Mouse (Mus musculus): ENCODE results near the gene Gm37240. TPM values are rescaled to one million over a fixed set of nuclear protein-coding genes. Genes with fewer than 3 reads are reported as not detected.

Gm37240 gene
- total RNA-seq, 1 experiment = 1.2 TPM

DNA sequence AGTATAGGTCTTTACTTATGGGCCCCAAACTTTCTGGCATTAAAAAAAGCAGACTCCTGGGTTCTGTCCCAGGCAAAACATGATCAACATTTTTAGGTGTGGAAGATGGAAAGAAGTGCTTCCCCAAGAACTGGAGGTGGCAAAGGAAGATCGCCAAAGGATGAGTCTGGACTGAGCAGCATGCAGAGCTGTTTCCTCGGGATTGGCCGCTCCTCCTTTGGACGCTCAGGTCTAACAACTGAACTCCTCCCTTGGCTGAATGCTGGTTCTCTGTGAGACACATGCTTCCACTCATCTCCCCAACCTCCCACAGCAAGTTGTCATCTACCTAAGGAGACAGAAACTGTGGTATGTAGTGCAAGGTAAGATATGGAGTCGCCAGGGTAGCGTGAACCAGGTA is 865.5 kb downstream of the Gm37240 start:
- in situ Hi-C loops (cut with MboI; ENCODE audit: low sequenced_read_pairs in 2 of 2, unreplicated experiment in 2 of 2) = no loop called here
- TF ChIP-seq ZNF384 (IDR thresholded peaks at IDR 0.05; ENCODE audit: low read depth, low read length) = no peak

DNA sequence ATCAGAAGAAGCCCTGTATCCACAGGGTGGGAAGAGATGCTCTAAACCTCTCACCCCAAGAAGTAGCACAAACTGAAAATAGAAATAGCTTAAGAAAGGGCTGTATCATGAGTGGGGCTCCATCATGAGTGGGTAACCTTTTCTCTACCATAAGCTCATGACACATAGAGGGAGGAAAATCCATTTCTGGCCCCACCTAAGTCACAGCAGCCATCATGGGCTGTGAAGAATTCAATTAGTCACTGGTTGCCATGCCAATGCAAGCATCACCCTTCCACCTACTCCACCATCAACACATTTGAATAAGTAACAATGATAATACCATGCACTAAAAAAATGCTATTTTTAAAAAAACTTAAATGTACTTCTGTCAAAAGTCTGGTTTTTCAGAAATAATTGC is 867.2 kb downstream of the Gm37240 start:
- in situ Hi-C loops (cut with MboI; ENCODE audit: low sequenced_read_pairs in 2 of 2, unreplicated experiment in 2 of 2) = no loop called here
- Histone ChIP-seq H3K9me3 (ENCODE audit: control insufficient read depth, insufficient read depth, low read depth, low read length) (no peaks in the 10 kb centered on the region), H3K4me3 (ENCODE audit: insufficient read depth in 1 of 2, low read depth in 1 of 2, low read length in 2 of 2, poor library complexity in 1 of 2, severe bottlenecking in 1 of 2) (no peak overlapping the region), H3K9ac (ENCODE audit: insufficient read depth, low read depth, low read length, poor library complexity, severe bottlenecking) (no peak overlapping the region), H3K4me1 (ENCODE audit: control insufficient read depth in 2 of 2, insufficient read depth in 2 of 2, low read length in 2 of 2, poor library complexity in 1 of 2) (peaks cover 0 to 7% of the 10 kb centered on the region in 2 experiments; a peak in 2 of 4 replicates), H3K36me3 (ENCODE audit: control insufficient read depth, insufficient read depth, low read length, poor library complexity, severe bottlenecking) (no peaks in the 10 kb centered on the region), H3K27ac (ENCODE audit: insufficient read depth, low read depth, low read length, poor library complexity, severe bottlenecking) (no peak overlapping the region)
- no peak for DNase-seq (ENCODE audit: low read depth, low spot score)
- TF ChIP-seq ZNF384 (IDR thresholded peaks at IDR 0.05; ENCODE audit: low read depth, low read length) (no peak), ZC3H11A (IDR thresholded peaks at IDR 0.05; ENCODE audit: borderline replicate concordance, low read depth, low read length) (no peak), CHD2 (IDR thresholded peaks at IDR 0.05; ENCODE audit: low read depth, low read length) (no peak), HCFC1 (IDR thresholded peaks at IDR 0.05; ENCODE audit: borderline replicate concordance, insufficient read depth, low read length) (no peak), MAFK (IDR thresholded peaks at IDR 0.05; ENCODE audit: insufficient read depth, low read depth, low read length) (no peak)

More for the DNA sequence above, 865.5 kb downstream of the Gm37240 start:
- no peak overlapping the region for H3K27ac ChIP-seq (ENCODE audit: insufficient read depth, low read depth, low read length, poor library complexity, severe bottlenecking)
- DNase-seq (ENCODE audit: low read depth, low spot score) = no peak
- H3K9ac ChIP-seq (ENCODE audit: insufficient read depth, low read depth, low read length, poor library complexity, severe bottlenecking) = no peak overlapping the region
- H3K4me3 ChIP-seq (ENCODE audit: insufficient read depth in 1 of 2, low read depth in 1 of 2, low read length in 2 of 2, poor library complexity in 1 of 2, severe bottlenecking in 1 of 2) = no peak overlapping the region
- peaks cover 0 to 11% of the 10 kb centered on the region in 2 experiments; a peak in 2 of 4 replicates for H3K4me1 ChIP-seq (ENCODE audit: control insufficient read depth in 2 of 2, insufficient read depth in 2 of 2, low read length in 2 of 2, poor library complexity in 1 of 2)
- H3K36me3 ChIP-seq (ENCODE audit: control insufficient read depth, insufficient read depth, low read length, poor library complexity, severe bottlenecking) = no peaks in the 10 kb centered on the region
- no peaks in the 10 kb centered on the region for H3K9me3 ChIP-seq (ENCODE audit: control insufficient read depth, insufficient read depth, low read depth, low read length)

DNA sequence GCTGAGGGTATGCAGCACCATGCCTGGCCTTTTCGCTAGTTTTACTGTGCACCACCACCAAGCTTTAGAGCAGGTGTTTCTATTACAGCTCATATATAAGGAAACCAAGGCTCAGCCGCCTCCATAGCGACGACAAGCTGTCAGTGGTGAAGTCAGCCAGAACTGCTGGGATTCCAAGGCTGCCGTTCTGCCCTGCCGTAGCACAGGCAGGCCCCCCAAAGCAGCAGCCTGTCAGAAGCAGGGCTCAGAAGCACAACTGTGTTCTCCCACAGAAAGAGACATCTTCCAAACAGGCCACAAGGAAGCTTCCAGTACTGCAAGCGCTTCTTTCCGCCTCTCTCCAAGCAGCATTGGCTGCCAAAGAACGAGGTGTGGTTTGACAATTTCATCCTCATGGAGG is 871.7 kb downstream of the Gm37240 start:
- TF ChIP-seq HCFC1 (IDR thresholded peaks at IDR 0.05; ENCODE audit: borderline replicate concordance, insufficient read depth, low read length) = no peak
- no peak for TF ChIP-seq MAFK (IDR thresholded peaks at IDR 0.05; ENCODE audit: insufficient read depth, low read depth, low read length)
- TF ChIP-seq CHD2 (IDR thresholded peaks at IDR 0.05; ENCODE audit: low read depth, low read length) = no peak
- TF ChIP-seq ZC3H11A (IDR thresholded peaks at IDR 0.05; ENCODE audit: borderline replicate concordance, low read depth, low read length) = no peak
- no peak for TF ChIP-seq ZNF384 (IDR thresholded peaks at IDR 0.05; ENCODE audit: low read depth, low read length)
- in situ Hi-C loops (cut with MboI; ENCODE audit: low sequenced_read_pairs in 2 of 2, unreplicated experiment in 2 of 2) = no loop called here
- H3K36me3 ChIP-seq (ENCODE audit: control insufficient read depth, insufficient read depth, low read length, poor library complexity, severe bottlenecking) = no peaks in the 10 kb centered on the region

DNA sequence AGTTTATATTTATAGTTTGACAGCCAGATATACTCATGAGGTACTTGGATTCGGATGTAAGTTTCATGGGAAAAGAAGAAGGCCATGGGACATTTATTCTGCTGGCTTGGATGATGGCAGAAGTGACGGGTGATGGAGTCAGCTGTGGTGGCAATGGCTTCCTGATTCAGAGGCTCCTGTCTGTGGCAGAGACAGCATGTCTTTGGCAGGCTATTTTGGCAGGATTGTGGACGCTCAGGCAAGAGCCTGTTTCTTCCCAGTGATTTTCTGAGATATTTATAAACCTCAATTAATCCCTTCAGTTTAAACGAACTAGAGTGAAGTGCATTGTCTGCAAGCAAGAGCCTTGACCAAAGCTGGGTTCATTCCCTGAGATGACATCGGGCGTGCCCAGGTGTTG is 874.4 kb downstream of the Gm37240 start:
- no peak for DNase-seq (ENCODE audit: low read depth, low spot score)
- no peak overlapping the region for H3K4me3 ChIP-seq (ENCODE audit: insufficient read depth in 1 of 2, low read depth in 1 of 2, low read length in 2 of 2, poor library complexity in 1 of 2, severe bottlenecking in 1 of 2)
- TF ChIP-seq ZNF384 (IDR thresholded peaks at IDR 0.05; ENCODE audit: low read depth, low read length) (no peak), MAFK (IDR thresholded peaks at IDR 0.05; ENCODE audit: insufficient read depth, low read depth, low read length) (no peak), ZC3H11A (IDR thresholded peaks at IDR 0.05; ENCODE audit: borderline replicate concordance, low read depth, low read length) (no peak), CHD2 (IDR thresholded peaks at IDR 0.05; ENCODE audit: low read depth, low read length) (no peak), HCFC1 (IDR thresholded peaks at IDR 0.05; ENCODE audit: borderline replicate concordance, insufficient read depth, low read length) (no peak)
- H3K27ac ChIP-seq (ENCODE audit: insufficient read depth, low read depth, low read length, poor library complexity, severe bottlenecking) = no peak overlapping the region
- peaks cover 0 to 2% of the 10 kb centered on the region in 2 experiments; a peak in 1 of 4 replicates for H3K4me1 ChIP-seq (ENCODE audit: control insufficient read depth in 2 of 2, insufficient read depth in 2 of 2, low read length in 2 of 2, poor library complexity in 1 of 2)
- H3K9ac ChIP-seq (ENCODE audit: insufficient read depth, low read depth, low read length, poor library complexity, severe bottlenecking) = no peak overlapping the region
- in situ Hi-C loops (cut with MboI; ENCODE audit: low sequenced_read_pairs in 2 of 2, unreplicated experiment in 2 of 2) = no loop called here
- no peaks in the 10 kb centered on the region for H3K36me3 ChIP-seq (ENCODE audit: control insufficient read depth, insufficient read depth, low read length, poor library complexity, severe bottlenecking)
- no peaks in the 10 kb centered on the region for H3K9me3 ChIP-seq (ENCODE audit: control insufficient read depth, insufficient read depth, low read depth, low read length)

More for the DNA sequence above, 871.7 kb downstream of the Gm37240 start:
- Histone ChIP-seq H3K4me3 (ENCODE audit: insufficient read depth in 1 of 2, low read depth in 1 of 2, low read length in 2 of 2, poor library complexity in 1 of 2, severe bottlenecking in 1 of 2) (no peak overlapping the region), H3K9me3 (ENCODE audit: control insufficient read depth, insufficient read depth, low read depth, low read length) (no peaks in the 10 kb centered on the region), H3K4me1 (ENCODE audit: control insufficient read depth in 2 of 2, insufficient read depth in 2 of 2, low read length in 2 of 2, poor library complexity in 1 of 2) (no peaks in the 10 kb centered on the region), H3K27ac (ENCODE audit: insufficient read depth, low read depth, low read length, poor library complexity, severe bottlenecking) (no peak overlapping the region), H3K9ac (ENCODE audit: insufficient read depth, low read depth, low read length, poor library complexity, severe bottlenecking) (no peak overlapping the region)
- DNase-seq (ENCODE audit: low read depth, low spot score) = no peak

DNA sequence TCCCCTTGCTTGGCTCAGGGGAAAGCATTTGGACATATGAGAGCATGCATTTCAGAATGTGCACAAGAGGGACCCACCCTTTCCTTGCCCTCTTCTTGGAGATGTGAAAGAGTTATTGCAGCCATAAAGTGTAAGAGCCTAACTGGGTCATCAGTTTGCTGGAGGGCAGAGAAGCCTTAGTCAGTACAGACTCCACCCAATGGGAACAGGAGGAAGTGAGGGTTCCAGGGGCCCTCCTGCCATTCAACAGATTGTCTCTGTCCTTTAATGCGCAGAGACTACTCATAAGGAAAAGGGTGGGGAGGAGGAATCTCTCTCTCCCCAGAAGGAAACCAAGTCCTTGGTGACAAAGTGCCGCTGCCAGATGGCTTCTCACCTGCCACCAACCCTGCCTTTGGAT is 882.1 kb downstream of the Gm37240 start:
- TF ChIP-seq ZC3H11A (IDR thresholded peaks at IDR 0.05; ENCODE audit: borderline replicate concordance, low read depth, low read length) (no peak), MAFK (IDR thresholded peaks at IDR 0.05; ENCODE audit: insufficient read depth, low read depth, low read length) (no peak), CHD2 (IDR thresholded peaks at IDR 0.05; ENCODE audit: low read depth, low read length) (no peak), ZNF384 (IDR thresholded peaks at IDR 0.05; ENCODE audit: low read depth, low read length) (no peak)
- Histone ChIP-seq H3K27ac (ENCODE audit: insufficient read depth, low read depth, low read length, poor library complexity, severe bottlenecking) (no peak overlapping the region), H3K9me3 (ENCODE audit: control insufficient read depth, insufficient read depth, low read depth, low read length) (no peaks in the 10 kb centered on the region), H3K36me3 (ENCODE audit: control insufficient read depth, insufficient read depth, low read length, poor library complexity, severe bottlenecking) (no peaks in the 10 kb centered on the region), H3K9ac (ENCODE audit: insufficient read depth, low read depth, low read length, poor library complexity, severe bottlenecking) (no peak overlapping the region), H3K4me3 (ENCODE audit: insufficient read depth in 1 of 2, low read depth in 1 of 2, low read length in 2 of 2, poor library complexity in 1 of 2, severe bottlenecking in 1 of 2) (no peak overlapping the region), H3K4me1 (ENCODE audit: control insufficient read depth in 2 of 2, insufficient read depth in 2 of 2, low read length in 2 of 2, poor library complexity in 1 of 2) (peaks cover 0 to 2% of the 10 kb centered on the region in 2 experiments; a peak in 1 of 4 replicates)
- in situ Hi-C loops (cut with MboI; ENCODE audit: low sequenced_read_pairs in 2 of 2, unreplicated experiment in 2 of 2) = no loop called here
- DNase-seq (ENCODE audit: low read depth, low spot score) = no peak

All from ES-E14 (cell line).